Mouse (Mus musculus): ENCODE measurements at regions not wholly inside any gene's neighbourhood (a gene's known extent, or its start where the extent isn't known, plus 50 kb on each side); places are given as distances from the start of the nearest gene placed in this dataset.

- 45% methylated on average over 3 of the region's 3 CpGs for WGBS
Observed at GRCm38 (mm10) chr9:30021981-30022380, 59.0 kb upstream of the Ntm start.

GRCm38 (mm10) chr9:30025275-30025674, 62.3 kb upstream of the Ntm start:
- no peaks in the 10 kb centered on the region for H3K9me3 ChIP-seq (ENCODE audit: control insufficient read depth, low read length)
- no peak overlapping the region for H3K4me2 ChIP-seq (ENCODE audit: low read length)
- 58% methylated on average over 7 of the region's 7 CpGs for WGBS
- no peaks in the 10 kb centered on the region for H3K27me3 ChIP-seq (ENCODE audit: control insufficient read depth, insufficient read depth, low read length)
- H3K4me3 ChIP-seq (ENCODE audit: control insufficient read depth in 1 of 2, insufficient read depth in 1 of 2, low read depth in 1 of 2, low read length in 2 of 2) = no peak overlapping the region
- no peaks in the 10 kb centered on the region for H3K36me3 ChIP-seq (ENCODE audit: control insufficient read depth, insufficient read depth, low read length)
- H3K9ac ChIP-seq (ENCODE audit: low read length) = no peak overlapping the region
- no peak for ATAC-seq (ENCODE audit: insufficient number of reproducible peaks, insufficient read depth, low FRiP score, low read depth)
- no peak overlapping the region for H3K27ac ChIP-seq (replicated peaks in 1 of 2; ENCODE audit: control insufficient read depth in 1 of 2, insufficient read depth in 1 of 2, low read depth in 2 of 2, low read length in 2 of 2)
- peaks cover 8 to 12% of the 10 kb centered on the region in 2 experiments for H3K4me1 ChIP-seq (ENCODE audit: control insufficient read depth in 2 of 2, insufficient read depth in 2 of 2, low read length in 2 of 2)

More at GRCm38 (mm10) chr9:30021981-30022380, 59.0 kb upstream of the Ntm start:
- no peak overlapping the region for H3K4me2 ChIP-seq (ENCODE audit: low read length)
- peaks cover 8 to 10% of the 10 kb centered on the region in 2 experiments for H3K4me1 ChIP-seq (ENCODE audit: control insufficient read depth in 2 of 2, insufficient read depth in 2 of 2, low read length in 2 of 2)
- H3K27ac ChIP-seq (replicated peaks in 1 of 2; ENCODE audit: control insufficient read depth in 1 of 2, insufficient read depth in 1 of 2, low read depth in 2 of 2, low read length in 2 of 2) = no peak overlapping the region
- H3K4me3 ChIP-seq (ENCODE audit: control insufficient read depth in 1 of 2, insufficient read depth in 1 of 2, low read depth in 1 of 2, low read length in 2 of 2) = no peak overlapping the region
- no peaks in the 10 kb centered on the region for H3K36me3 ChIP-seq (ENCODE audit: control insufficient read depth, insufficient read depth, low read length)
- no peak for ATAC-seq (ENCODE audit: insufficient number of reproducible peaks, insufficient read depth, low FRiP score, low read depth)
- no peak overlapping the region for H3K9ac ChIP-seq (ENCODE audit: low read length)
- H3K9me3 ChIP-seq (ENCODE audit: control insufficient read depth, low read length) = no peaks in the 10 kb centered on the region
- H3K27me3 ChIP-seq (ENCODE audit: control insufficient read depth, insufficient read depth, low read length) = no peaks in the 10 kb centered on the region

- ATAC-seq (ENCODE audit: insufficient number of reproducible peaks, insufficient read depth, low FRiP score, low read depth) = peak; percentile 73
Observed at GRCm38 (mm10) chr9:30026939-30027338, 64.0 kb upstream of the Ntm start.

GRCm38 (mm10) chr9:30040396-30040795, 77.5 kb upstream of the Ntm start:
- Histone ChIP-seq H3K27me3 (ENCODE audit: control insufficient read depth, insufficient read depth, low read length) (no peaks in the 10 kb centered on the region), H3K27ac (replicated peaks in 1 of 2; ENCODE audit: control insufficient read depth in 1 of 2, insufficient read depth in 1 of 2, low read depth in 2 of 2, low read length in 2 of 2) (no peak overlapping the region), H3K9ac (ENCODE audit: low read length) (no peak overlapping the region), H3K9me3 (ENCODE audit: control insufficient read depth, low read length) (no peaks in the 10 kb centered on the region), H3K4me3 (ENCODE audit: control insufficient read depth in 1 of 2, insufficient read depth in 1 of 2, low read depth in 1 of 2, low read length in 2 of 2) (no peak overlapping the region), H3K4me2 (ENCODE audit: low read length) (peak overlapping the region; percentile 13; the same call in 1 of the 2 replicates), H3K36me3 (ENCODE audit: control insufficient read depth, insufficient read depth, low read length) (no peaks in the 10 kb centered on the region), H3K4me1 (ENCODE audit: control insufficient read depth in 2 of 2, insufficient read depth in 2 of 2, low read length in 2 of 2) (peaks cover 2 to 3% of the 10 kb centered on the region in 2 experiments; a peak in 2 of 4 replicates)
- ATAC-seq (ENCODE audit: insufficient number of reproducible peaks, insufficient read depth, low FRiP score, low read depth) = no peak
- WGBS = 20% methylated on average over 4 of the region's 4 CpGs

More at GRCm38 (mm10) chr9:30026939-30027338, 64.0 kb upstream of the Ntm start:
- no peaks in the 10 kb centered on the region for H3K36me3 ChIP-seq (ENCODE audit: control insufficient read depth, insufficient read depth, low read length)
- no peaks in the 10 kb centered on the region for H3K27me3 ChIP-seq (ENCODE audit: control insufficient read depth, insufficient read depth, low read length)
- peaks cover 8 to 12% of the 10 kb centered on the region in 2 experiments for H3K4me1 ChIP-seq (ENCODE audit: control insufficient read depth in 2 of 2, insufficient read depth in 2 of 2, low read length in 2 of 2)
- WGBS = 4% methylated on average over 5 of the region's 5 CpGs
- peak overlapping the region; percentile 85 to 92 for H3K27ac ChIP-seq (replicated peaks in 1 of 2; ENCODE audit: control insufficient read depth in 1 of 2, insufficient read depth in 1 of 2, low read depth in 2 of 2, low read length in 2 of 2)
- peak overlapping the region; percentile 54 for H3K4me2 ChIP-seq (ENCODE audit: low read length)
- H3K9ac ChIP-seq (ENCODE audit: low read length) = peak overlapping the region; percentile 50
- H3K9me3 ChIP-seq (ENCODE audit: control insufficient read depth, low read length) = no peaks in the 10 kb centered on the region
- peak overlapping the region in 1 of 2 experiments; percentile 16; a peak in 1 of 4 replicates for H3K4me3 ChIP-seq (ENCODE audit: control insufficient read depth in 1 of 2, insufficient read depth in 1 of 2, low read depth in 1 of 2, low read length in 2 of 2)

DNA sequence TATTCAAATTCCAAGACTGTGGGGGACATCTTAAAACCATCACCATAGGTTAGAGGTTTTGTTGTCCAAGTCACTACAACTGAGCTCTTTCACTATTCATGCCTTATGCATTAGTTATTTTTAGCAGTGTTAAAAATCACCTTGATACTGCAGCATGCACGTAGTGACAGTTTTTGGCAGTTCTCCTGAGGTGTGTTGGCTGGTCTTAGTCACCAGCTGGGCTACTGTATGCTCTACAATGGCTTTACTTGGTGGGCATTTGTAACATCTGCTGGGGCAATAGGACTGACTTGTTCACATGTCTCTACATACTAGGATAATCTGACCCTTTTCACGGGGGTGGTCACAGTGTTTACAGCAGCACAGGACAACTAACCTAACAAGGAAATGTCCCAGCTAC, 101.6 kb upstream of the Ntm start:
- Histone ChIP-seq H3K27me3 (ENCODE audit: control insufficient read depth, insufficient read depth, low read length) (no peaks in the 10 kb centered on the region), H3K4me2 (ENCODE audit: low read length) (no peak overlapping the region), H3K9me3 (ENCODE audit: control insufficient read depth, low read length) (no peaks in the 10 kb centered on the region), H3K9ac (ENCODE audit: low read length) (no peak overlapping the region), H3K4me3 (ENCODE audit: control insufficient read depth in 1 of 2, insufficient read depth in 1 of 2, low read depth in 1 of 2, low read length in 2 of 2) (no peak overlapping the region), H3K27ac (replicated peaks in 1 of 2; ENCODE audit: control insufficient read depth in 1 of 2, insufficient read depth in 1 of 2, low read depth in 2 of 2, low read length in 2 of 2) (no peak overlapping the region), H3K36me3 (ENCODE audit: control insufficient read depth, insufficient read depth, low read length) (no peaks in the 10 kb centered on the region), H3K4me1 (ENCODE audit: control insufficient read depth in 2 of 2, insufficient read depth in 2 of 2, low read length in 2 of 2) (peaks cover 5 to 6% of the 10 kb centered on the region in 2 experiments; a peak in 2 of 4 replicates)
- no peak for ATAC-seq (ENCODE audit: insufficient number of reproducible peaks, insufficient read depth, low FRiP score, low read depth)
- WGBS = 65% methylated on average over 2 of the region's 2 CpGs

- H3K4me1 ChIP-seq (ENCODE audit: control insufficient read depth in 2 of 2, insufficient read depth in 2 of 2, low read length in 2 of 2) = no peaks in the 10 kb centered on the region
- H3K27me3 ChIP-seq (ENCODE audit: control insufficient read depth, insufficient read depth, low read length) = no peaks in the 10 kb centered on the region
- ATAC-seq (ENCODE audit: insufficient number of reproducible peaks, insufficient read depth, low FRiP score, low read depth) = no peak
- no peak overlapping the region for H3K4me3 ChIP-seq (ENCODE audit: control insufficient read depth in 1 of 2, insufficient read depth in 1 of 2, low read depth in 1 of 2, low read length in 2 of 2)
- H3K36me3 ChIP-seq (ENCODE audit: control insufficient read depth, insufficient read depth, low read length) = no peaks in the 10 kb centered on the region
- no peak overlapping the region for H3K9ac ChIP-seq (ENCODE audit: low read length)
- no peak overlapping the region for H3K4me2 ChIP-seq (ENCODE audit: low read length)
- no peaks in the 10 kb centered on the region for H3K9me3 ChIP-seq (ENCODE audit: control insufficient read depth, low read length)
- WGBS = 67% methylated on average over 7 of the region's 7 CpGs
- H3K27ac ChIP-seq (replicated peaks in 1 of 2; ENCODE audit: control insufficient read depth in 1 of 2, insufficient read depth in 1 of 2, low read depth in 2 of 2, low read length in 2 of 2) = no peak overlapping the region
Observed at GRCm38 (mm10) chr9:30067980-30068379, 105.0 kb upstream of the Ntm start.

GRCm38 (mm10) chr9:30075233-30075632, 112.3 kb upstream of the Ntm start:
- no peak overlapping the region for H3K9ac ChIP-seq (ENCODE audit: low read length)
- H3K4me3 ChIP-seq (ENCODE audit: control insufficient read depth in 1 of 2, insufficient read depth in 1 of 2, low read depth in 1 of 2, low read length in 2 of 2) = no peak overlapping the region
- 47% methylated on average over 3 of the region's 3 CpGs for WGBS
- no peaks in the 10 kb centered on the region for H3K27me3 ChIP-seq (ENCODE audit: control insufficient read depth, insufficient read depth, low read length)
- no peaks in the 10 kb centered on the region for H3K9me3 ChIP-seq (ENCODE audit: control insufficient read depth, low read length)
- H3K4me2 ChIP-seq (ENCODE audit: low read length) = no peak overlapping the region
- ATAC-seq (ENCODE audit: insufficient number of reproducible peaks, insufficient read depth, low FRiP score, low read depth) = no peak
- no peak overlapping the region for H3K27ac ChIP-seq (replicated peaks in 1 of 2; ENCODE audit: control insufficient read depth in 1 of 2, insufficient read depth in 1 of 2, low read depth in 2 of 2, low read length in 2 of 2)
- peaks cover 0 to 2% of the 10 kb centered on the region in 2 experiments; a peak in 2 of 4 replicates for H3K4me1 ChIP-seq (ENCODE audit: control insufficient read depth in 2 of 2, insufficient read depth in 2 of 2, low read length in 2 of 2)
- H3K36me3 ChIP-seq (ENCODE audit: control insufficient read depth, insufficient read depth, low read length) = no peaks in the 10 kb centered on the region

- H3K4me2 ChIP-seq (ENCODE audit: low read length) = no peak overlapping the region
- H3K27ac ChIP-seq (replicated peaks in 1 of 2; ENCODE audit: control insufficient read depth in 1 of 2, insufficient read depth in 1 of 2, low read depth in 2 of 2, low read length in 2 of 2) = no peak overlapping the region
- H3K4me3 ChIP-seq (ENCODE audit: control insufficient read depth in 1 of 2, insufficient read depth in 1 of 2, low read depth in 1 of 2, low read length in 2 of 2) = no peak overlapping the region
- peaks cover 0 to 2% of the 10 kb centered on the region in 2 experiments; a peak in 2 of 4 replicates for H3K4me1 ChIP-seq (ENCODE audit: control insufficient read depth in 2 of 2, insufficient read depth in 2 of 2, low read length in 2 of 2)
- ATAC-seq (ENCODE audit: insufficient number of reproducible peaks, insufficient read depth, low FRiP score, low read depth) = no peak
- H3K9me3 ChIP-seq (ENCODE audit: control insufficient read depth, low read length) = no peaks in the 10 kb centered on the region
- H3K27me3 ChIP-seq (ENCODE audit: control insufficient read depth, insufficient read depth, low read length) = no peaks in the 10 kb centered on the region
- no peak overlapping the region for H3K9ac ChIP-seq (ENCODE audit: low read length)
- no peaks in the 10 kb centered on the region for H3K36me3 ChIP-seq (ENCODE audit: control insufficient read depth, insufficient read depth, low read length)
- WGBS = 91% methylated on average over 6 of the region's 6 CpGs
Observed at GRCm38 (mm10) chr9:30076006-30076405, 113.1 kb upstream of the Ntm start.

All from heart, embryonic 14.5 days (tissue).